Mouse (Mus musculus) megakaryocyte-erythroid progenitor cell, adult 5 weeks (primary cell): ENCODE results near the gene Nos2. TPM values are rescaled to one million over a fixed set of nuclear protein-coding genes. Genes with fewer than 3 reads are reported as not detected.

Source experiments
- polyA plus RNA-seq: library from polyadenylated mRNA; stranded (reverse); fragments of >175 nt; gene quantifications from 2 replicates; pipeline ENCODE4 v1.2.3, GENCODE M21; 2012

Gene Nos2
- polyA plus RNA-seq: not detected in 2 replicates

GRCm38 (mm10) chr11:78920411-78920939 lies at the start of gene Nos2:
Gene Nos2 (plus strand): TSS chr11:78920787.

GRCm38 (mm10) chr11:78984483-78985177 lies 64.0 kb downstream of the Nos2 start, which contains the start of gene Lgals9:
Gene Lgals9 (minus strand): TSS chr11:78984946.

Other genes with a start within 250 kb of the Nos2 start
- 5.8 and 5.9 TPM in 2 replicates for gene Nlk, start 223.4 kb upstream of the Nos2 start, polyA plus RNA-seq
- 37.4 and 44.1 TPM in 2 replicates for gene Ccnq, start 169.1 kb upstream of the Nos2 start, polyA plus RNA-seq
- gene Lyrm9, start 94.2 kb upstream of the Nos2 start, polyA plus RNA-seq: 56.3 and 67.5 TPM in 2 replicates
- gene Lgals9, start 64.2 kb downstream of the Nos2 start, polyA plus RNA-seq: 27.9 and 31.9 TPM in 2 replicates
- gene Ksr1, start 225.6 kb downstream of the Nos2 start, polyA plus RNA-seq: 37.1 and 43.4 TPM in 2 replicates